ENCODE assay signal across 26 mouse cellular contexts in genomic region chr10:13596866-13597265, GRCm38 (mm10). TPM values are rescaled to one million over a fixed set of nuclear protein-coding genes. Genes with fewer than 3 reads are reported as not detected.
DNase-seq lines count a peak whose midpoint lies in the region; ATAC-seq and TF ChIP-seq lines count a peak whose summit lies in the region.
"Had no signal": no experiment of that assay in that cellular context is flagged by ENCODE, and none has a peak within 500 bp of the region (broad histone marks: within the 10 kb centered on the region; RNA-seq: fewer than 3 reads in every experiment).

No protein-coding gene starts in this region.

- no peaks in the 10 kb centered on the region for H3K9me3 ChIP-seq in kidney, embryonic 14.5 days (ENCODE audit: control insufficient read depth, low read length)
- H3K9me3 ChIP-seq: embryonic facial prominence, embryonic 13.5 days; forebrain, embryonic 12.5 days; forebrain, embryonic 15.5 days; hindbrain, embryonic 15.5 days had no signal

- no peak for TF ChIP-seq CTCF in left cerebral cortex, adult 2 months (IDR thresholded peaks at IDR 0.05)

- H3K4me3 ChIP-seq in kidney, embryonic 14.5 days (ENCODE audit: low read length): no peak overlapping the region
- H3K4me3 ChIP-seq in left cerebral cortex, adult 2 months: no peak overlapping the region
- H3K4me3 ChIP-seq: embryonic facial prominence, embryonic 10.5 days; embryonic facial prominence, embryonic 13.5 days; erythroblast, embryonic 14.5 days; forebrain, embryonic 12.5 days; forebrain, embryonic 15.5 days; gastrocnemius, adult 2 months; hindbrain, embryonic 12.5 days; hindbrain, embryonic 15.5 days had no signal

- H3K4me2 ChIP-seq in kidney, embryonic 14.5 days (replicated peaks; ENCODE audit: low read depth, low read length): no peak overlapping the region
- H3K4me2 ChIP-seq: embryonic facial prominence, embryonic 13.5 days; forebrain, embryonic 12.5 days; forebrain, embryonic 15.5 days; heart, embryonic 11.5 days; hindbrain, embryonic 12.5 days; hindbrain, embryonic 15.5 days had no signal

- H3K36me3 ChIP-seq in kidney, embryonic 14.5 days (ENCODE audit: control insufficient read depth, insufficient read depth, low read length): no peaks in the 10 kb centered on the region
- H3K36me3 ChIP-seq: embryonic facial prominence, embryonic 10.5 days; embryonic facial prominence, embryonic 13.5 days; forebrain, embryonic 12.5 days; forebrain, embryonic 15.5 days; G1E; hindbrain, embryonic 12.5 days; hindbrain, embryonic 15.5 days had no signal

- H3K4me1 ChIP-seq in kidney, embryonic 14.5 days (ENCODE audit: control insufficient read depth, insufficient read depth, low read length): no peaks in the 10 kb centered on the region
- H3K4me1 ChIP-seq: embryonic facial prominence, embryonic 10.5 days; forebrain, embryonic 12.5 days; forebrain, embryonic 15.5 days; hindbrain, embryonic 12.5 days; hindbrain, embryonic 15.5 days had no signal

- 49% methylated on average over 9 of the region's 9 CpGs for WGBS in kidney, embryonic 14.5 days

- peak; percentile 79 for ATAC-seq in kidney, embryonic 14.5 days (ENCODE audit: low FRiP score, low TSS enrichment)
- ATAC-seq: forebrain, embryonic 15.5 days had no signal

- no peak overlapping the region for H3K27ac ChIP-seq in kidney, embryonic 14.5 days (ENCODE audit: low read depth, low read length)
- peak overlapping the region; percentile 8 for H3K27ac ChIP-seq in left cerebral cortex, adult 2 months
- H3K27ac ChIP-seq: embryonic facial prominence, embryonic 10.5 days; embryonic facial prominence, embryonic 13.5 days; forebrain, embryonic 12.5 days; forebrain, embryonic 15.5 days; gastrocnemius, adult 2 months; hindbrain, embryonic 12.5 days; hindbrain, embryonic 15.5 days had no signal

- no peaks in the 10 kb centered on the region for H3K27me3 ChIP-seq in kidney, embryonic 14.5 days (ENCODE audit: control insufficient read depth, insufficient read depth, low read length)
- H3K27me3 ChIP-seq: CH12.LX; embryonic facial prominence, embryonic 13.5 days; forebrain, embryonic 12.5 days; forebrain, embryonic 15.5 days; hindbrain, embryonic 12.5 days; hindbrain, embryonic 15.5 days; Patski had no signal

- peak; percentile 30 for DNase-seq in adrenal gland, adult 8-10 months
- DNase-seq in adrenal gland, adult 18-20 months (ENCODE audit: low spot score in 2 of 2): no peak
- no peak for DNase-seq in kidney, postnatal 36 days
- no peak for DNase-seq in left cerebral cortex, adult 2 months (ENCODE audit: extremely low spot score in 1 of 2, low spot score in 2 of 2)
- DNase-seq in left cerebral cortex, adult 9 months (ENCODE audit: low spot score in 2 of 2): no peak
- peak; percentile 29 for DNase-seq in brain, adult 2 months (ENCODE audit: low read depth, low spot score)
- DNase-seq in spleen, adult 18-20 months: no peak
- DNase-seq: B cell, adult 2 months; cerebellum, adult 11-12 months; cerebellum, adult 8-10 months; cerebellum, postnatal 36 days; embryo, embryonic 11 days; gastrocnemius, postnatal 14 days had no signal

- H3K9ac ChIP-seq in kidney, embryonic 14.5 days (ENCODE audit: low read depth, low read length): no peak overlapping the region
- H3K9ac ChIP-seq: embryonic facial prominence, embryonic 13.5 days; forebrain, embryonic 12.5 days; forebrain, embryonic 15.5 days; hindbrain, embryonic 12.5 days; hindbrain, embryonic 15.5 days had no signal

- intact Hi-C loops in left cerebral cortex, adult 2 months (cut with DNase I): no loop called here

RNA-seq across cellular contexts. Expression of gene Pex3, which starts 43.9 kb away (rescaled TPM):
- total RNA-seq in adrenal gland, adult 8-10 months (2022): 10 to 100 TPM; 29.0 to 37.5 (median 30.5) TPM
- 10 to 100 TPM; 30.0 to 40.5 TPM for total RNA-seq in adrenal gland, adult 18-20 months (2021)
- 29.7 and 30.4 TPM in 2 replicates for polyA plus RNA-seq in kidney, embryonic 14.5 days (2014; fragmentation: Nextera tagmentation; extraction: Ambion mirVana)
- 10 to 100 TPM; 29.8 to 31.6 TPM for total RNA-seq in left cerebral cortex, adult 2 months (2021)

RNA-seq across cellular contexts. Expression of gene Adat2, which starts 44.2 kb away (rescaled TPM):
- total RNA-seq in adrenal gland, adult 8-10 months (2022): 1 to 10 TPM; 3.7 to 5.3 (median 4.8) TPM
- total RNA-seq in adrenal gland, adult 18-20 months (2021): 1 to 10 TPM; 2.1 to 3.5 TPM
- 7.5 and 8.5 TPM in 2 replicates for polyA plus RNA-seq in kidney, embryonic 14.5 days (2014; fragmentation: Nextera tagmentation; extraction: Ambion mirVana)
- 1 to 10 TPM; 7.9 to 8.4 TPM for total RNA-seq in left cerebral cortex, adult 2 months (2021)

Comparison
In these comparisons a context has a peak if more than half of its experiments do, and no peak if none do; other contexts are left out.
1. DNase-seq: peak in adrenal gland, adult 8-10 months (single experiment) and brain, adult 2 months (single experiment); none in adrenal gland, adult 18-20 months (0 of 2), kidney, postnatal 36 days (0 of 2), left cerebral cortex, adult 2 months (0 of 2), left cerebral cortex, adult 9 months (0 of 2) and spleen, adult 18-20 months (0 of 2).